Mouse (Mus musculus): ENCODE measurements around the gene Siglech. TPM values are rescaled to one million over a fixed set of nuclear protein-coding genes. Genes with fewer than 3 reads are reported as not detected.

The Siglech gene
- polyA plus RNA-seq (2017; shearing (Covaris generic)): 0.68 TPM

GRCm38 (mm10) chr7:55767926-55768325 is at the start of gene Siglech:
TSS of gene Siglech (plus strand) at chr7:55768178.

GRCm38 (mm10) chr7:55793952-55794603 is 26.1 kb downstream of the Siglech start, which contains the start of gene Tubgcp5:
TSS of gene Tubgcp5 (plus strand) at chr7:55794154.

Other genes with a start within 250 kb of the Siglech start
- gene Tubgcp5, start 26.0 kb downstream of the Siglech start, polyA plus RNA-seq (2017; shearing (Covaris generic)): 44.1 TPM
- 47.8 TPM for gene Cyfip1, start 73.6 kb downstream of the Siglech start, polyA plus RNA-seq (2017; shearing (Covaris generic))
- gene Nipa2, start 194.3 kb downstream of the Siglech start, polyA plus RNA-seq (2017; shearing (Covaris generic)): 35.5 TPM